Mouse (Mus musculus) liver, adult 2 months (tissue): ENCODE data around the gene Podn. TPM values are rescaled to one million over a fixed set of nuclear protein-coding genes. Genes with fewer than 3 reads are reported as not detected.

Source experiments
- DNase-seq: peaks from one replicate; pipeline ENCODE4 v3.0.0-alpha.2; 2011; ENCODE audit warnings: low read depth, low spot score; ENCODE audit errors: extremely low read depth
- H3K27ac ChIP-seq: fragments of 200-500 bp; replicated peaks from 2 replicates; pipeline ENCODE4 v1.5.1; 2012; ENCODE audit warnings: low read depth, mild to moderate bottlenecking, control low read depth, inconsistent platforms, low read length; ENCODE audit not compliant: insufficient read depth
- H3K27me3 ChIP-seq: fragments of 200-500 bp; 2 replicates; pipeline ENCODE4 v1.6.1; 2012; ENCODE audit warnings: mild to moderate bottlenecking, moderate library complexity, low read length, inconsistent platforms; ENCODE audit not compliant: control insufficient read depth, insufficient read depth
- H3K36me3 ChIP-seq: fragments of 200-500 bp; 2 replicates; pipeline ENCODE4 v1.6.1; 2012; ENCODE audit warnings: low read length, inconsistent platforms; ENCODE audit not compliant: control insufficient read depth, insufficient read depth
- H3K4me1 ChIP-seq: fragments of 200-500 bp; 2 replicates; pipeline ENCODE4 v1.6.1; 2011; ENCODE audit warnings: low read length; ENCODE audit not compliant: control insufficient read depth, insufficient read depth
- H3K4me3 ChIP-seq: fragments of 200-500 bp; 2 replicates; pipeline ENCODE4 v1.5.1; 2011; ENCODE audit warnings: low read depth, mild to moderate bottlenecking, control low read depth, low read length, moderate library complexity; ENCODE audit not compliant: insufficient read depth
- H3K79me2 ChIP-seq: fragments of 200-500 bp; 2 replicates; pipeline ENCODE4 v1.6.1; 2012; ENCODE audit warnings: inconsistent platforms, mild to moderate bottlenecking, low read length, moderate library complexity; ENCODE audit not compliant: control insufficient read depth, insufficient read depth
- H3K9ac ChIP-seq: fragments of 200-500 bp; 2 replicates; pipeline ENCODE4 v1.6.1; 2012; ENCODE audit warnings: low read depth, mild to moderate bottlenecking, control low read depth, inconsistent platforms, low read length
- CTCF ChIP-seq: fragments of 200-500 bp; IDR thresholded peaks from 2 replicates; pipeline ENCODE4 v1.5.1; 2011; ENCODE audit warnings: low read depth, low read length, control low read depth
- POLR2A ChIP-seq: fragments of 200-500 bp; IDR thresholded peaks from 2 replicates; pipeline ENCODE4 v1.6.1; 2011; ENCODE audit warnings: low read length, control low read depth; ENCODE audit not compliant: insufficient read depth; ENCODE audit errors: extremely low read depth
- WGBS: fragments of 180-500 bp; shearing (Covaris S2); methylation state at CpG from one replicate; pipeline ENCODE4 v1.1.7; 2018; 5-methylcytosine and 5-hydroxymethylcytosine counted together
- polyA plus RNA-seq: library from polyadenylated mRNA; depleted of rRNA; stranded (reverse); fragments of >200 nt; gene quantifications from 2 replicates; pipeline ENCODE4 v1.2.3, GENCODE M21; 2012
- total RNA-seq: library from RNA; depleted of rRNA; stranded (reverse); fragments of >200 nt; gene quantifications from 2 replicates; pipeline ENCODE4 v1.2.3, GENCODE M21; 2014

Gene Podn
- total and polyA plus RNA-seq, 2 experiments = 1.9 to 3.8 TPM

DNA sequence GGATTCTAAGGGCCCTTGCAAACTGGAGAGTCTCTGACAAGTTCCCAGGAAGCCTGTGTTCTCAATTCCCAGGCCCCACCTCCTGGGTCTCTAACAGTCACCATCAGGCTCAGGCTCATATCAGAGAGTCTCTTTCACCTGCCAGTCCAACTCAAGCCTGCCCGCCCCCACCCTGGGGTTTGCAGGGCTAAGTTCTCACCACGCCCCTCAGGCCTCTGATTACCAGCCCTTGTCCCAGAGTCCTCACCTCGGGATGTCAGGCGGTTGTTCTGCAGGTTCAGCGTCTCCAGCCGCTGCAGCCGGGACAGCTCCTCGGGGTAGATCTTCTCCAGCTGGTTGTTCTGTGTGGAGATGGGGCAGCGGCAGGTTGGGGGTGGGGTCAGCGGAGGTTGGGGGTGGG lies 71.0 kb downstream of the Podn start:
- Histone ChIP-seq H3K4me1 (peaks cover 13% of the 10 kb centered on the region), H3K27ac (0 out of 2 replicates have a peak overlapping the region, but pooled peaks have one; percentile 7), H3K79me2 (no peaks in the 10 kb centered on the region), H3K27me3 (no peaks in the 10 kb centered on the region), H3K4me3 (peak overlapping the region; percentile 29; the same call in 1 of the 2 replicates), H3K9ac (peak overlapping the region; percentile 20; the same call in 1 of the 2 replicates), H3K36me3 (no peaks in the 10 kb centered on the region)
- peak; percentile 57 for DNase-seq
- TF ChIP-seq CTCF = no peak
- TF ChIP-seq POLR2A = no peak
- WGBS = 9% methylated on average over 10 of the region's 10 CpGs

DNA sequence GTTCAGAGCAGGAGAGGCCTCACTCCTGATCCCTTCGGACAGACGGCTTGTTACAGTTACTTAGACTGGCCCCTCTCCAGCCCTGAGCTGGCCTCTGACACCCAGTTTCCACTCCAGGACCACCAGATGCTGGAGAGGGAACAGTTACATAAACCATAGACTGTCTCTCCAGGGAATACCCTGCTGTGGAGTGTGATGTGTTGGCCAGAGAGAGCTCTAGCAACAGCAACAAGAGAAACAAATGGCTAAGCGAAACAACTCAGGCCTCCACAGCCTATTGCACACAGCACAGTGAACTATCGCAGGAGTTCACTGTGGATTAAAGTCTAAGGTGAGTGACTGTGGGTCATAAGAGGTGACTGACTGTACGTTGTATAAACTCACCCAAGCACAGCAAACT lies 71.6 kb downstream of the Podn start:
- DNase-seq = peak; percentile 89
- Histone ChIP-seq H3K9ac (peak overlapping the region; percentile 42; the same call in 1 of the 2 replicates), H3K4me1 (peaks cover 13% of the 10 kb centered on the region), H3K27ac (peak overlapping the region; percentile 88), H3K4me3 (no peak overlapping the region), H3K36me3 (no peaks in the 10 kb centered on the region), H3K27me3 (no peaks in the 10 kb centered on the region), H3K79me2 (no peaks in the 10 kb centered on the region)
- 16% methylated on average over 5 of the region's 5 CpGs for WGBS
- TF ChIP-seq CTCF = no peak
- no peak for TF ChIP-seq POLR2A

DNA sequence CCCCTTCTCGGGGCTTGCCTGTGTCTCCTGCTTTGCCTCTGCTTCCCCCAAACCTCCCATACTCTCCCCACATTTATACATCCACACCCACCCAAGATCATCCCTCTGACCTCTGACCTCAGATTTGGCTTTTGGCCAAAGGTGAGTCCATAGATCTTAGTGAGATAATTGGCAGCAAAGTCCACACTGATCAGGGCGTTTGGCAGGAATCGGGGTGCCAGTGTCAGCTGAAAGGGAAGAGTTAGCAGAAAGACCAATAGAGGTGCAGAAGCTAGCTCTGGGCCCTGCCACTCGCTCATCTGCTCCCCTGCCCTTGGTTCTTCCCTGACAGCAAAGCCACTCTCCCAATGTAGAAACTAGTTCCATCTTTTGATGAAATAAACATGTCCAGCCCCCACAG lies 73.1 kb downstream of the Podn start:
- no peak overlapping the region for H3K27ac ChIP-seq
- H3K4me3 ChIP-seq = no peak overlapping the region
- no peaks in the 10 kb centered on the region for H3K27me3 ChIP-seq
- TF ChIP-seq CTCF (no peak), POLR2A (no peak)
- WGBS = 31% methylated on average over 4 of the region's 4 CpGs
- H3K4me1 ChIP-seq = peaks cover 13% of the 10 kb centered on the region
- no peak overlapping the region for H3K9ac ChIP-seq
- H3K79me2 ChIP-seq = no peaks in the 10 kb centered on the region
- peak; percentile 63 for DNase-seq
- H3K36me3 ChIP-seq = no peaks in the 10 kb centered on the region

DNA sequence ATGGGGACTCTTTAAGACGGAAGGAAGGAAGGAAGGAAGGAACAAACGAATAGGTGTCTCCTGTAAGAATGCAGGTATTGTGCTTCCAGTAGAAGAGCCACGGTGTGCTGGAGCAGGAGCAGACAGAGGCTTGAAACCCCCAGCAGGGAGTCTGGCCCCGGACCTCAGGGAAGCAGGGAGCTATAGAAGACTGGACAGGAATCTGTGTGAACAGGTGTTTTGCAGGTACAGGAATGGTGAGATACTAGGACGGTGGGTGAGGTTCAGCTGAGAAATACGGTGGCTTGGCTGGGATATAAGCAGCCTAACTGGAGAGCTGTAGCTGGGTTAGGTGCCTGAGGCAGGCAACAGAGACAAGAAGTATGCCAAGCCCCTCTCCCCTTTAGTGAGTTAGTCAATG lies 76.1 kb downstream of the Podn start:
- no peak for DNase-seq
- no peak for TF ChIP-seq POLR2A
- TF ChIP-seq CTCF = no peak
- Histone ChIP-seq H3K27ac (no peak overlapping the region), H3K4me1 (peaks cover 14% of the 10 kb centered on the region), H3K9ac (no peak overlapping the region), H3K4me3 (no peak overlapping the region), H3K79me2 (no peaks in the 10 kb centered on the region), H3K36me3 (no peaks in the 10 kb centered on the region), H3K27me3 (no peaks in the 10 kb centered on the region)
- WGBS = 92% methylated on average over 6 of the region's 6 CpGs

DNA sequence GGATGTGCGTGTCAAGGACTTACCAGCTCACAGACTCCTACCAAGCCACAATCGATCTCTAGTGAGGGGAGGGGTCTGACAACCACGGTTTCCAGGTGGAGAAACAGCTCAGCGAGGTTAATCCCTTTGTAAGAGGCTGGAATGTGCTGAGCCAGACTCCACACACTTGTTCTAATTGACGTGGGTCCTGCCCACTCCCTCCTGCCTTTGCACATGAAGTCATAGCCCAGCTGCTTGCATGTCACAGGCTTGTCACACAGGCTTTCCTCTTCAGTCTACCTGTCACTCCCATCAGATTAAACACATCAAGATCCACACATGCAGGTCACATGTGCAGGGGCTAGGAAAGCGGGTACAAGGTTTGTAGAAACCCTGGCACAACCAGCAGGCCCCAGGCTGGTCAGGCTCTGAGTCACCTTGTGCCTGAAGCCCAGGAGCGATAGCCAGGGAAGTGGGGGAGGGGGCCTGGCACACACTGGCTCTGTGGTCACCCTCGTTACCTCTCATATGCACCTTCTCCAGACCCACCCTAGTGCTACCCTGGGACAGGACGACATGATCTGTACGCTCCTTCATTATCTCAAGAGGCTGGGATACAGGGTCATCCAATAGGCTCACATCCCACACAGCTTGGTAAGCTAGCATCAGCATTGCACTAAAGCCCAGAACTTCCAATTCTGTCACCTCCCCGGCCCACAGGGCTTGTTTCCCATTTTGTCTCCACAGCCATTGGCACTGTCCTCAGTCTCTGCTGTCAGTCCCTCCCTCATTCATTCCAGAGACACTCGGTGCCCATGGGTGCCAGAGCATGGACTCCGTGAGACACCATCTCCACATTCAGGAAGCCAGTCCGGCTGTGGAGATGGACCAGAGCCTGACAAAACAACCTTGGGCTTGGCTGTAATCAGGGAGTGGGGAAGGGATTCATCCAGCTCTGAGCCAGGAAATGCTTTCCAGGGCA lies 77.0 kb downstream of the Podn start:
- WGBS = 65% methylated on average over 14 of the region's 14 CpGs
- DNase-seq = no peak
- no peak for TF ChIP-seq POLR2A
- TF ChIP-seq CTCF = no peak
- Histone ChIP-seq H3K27me3 (no peaks in the 10 kb centered on the region), H3K4me3 (no peak overlapping the region), H3K4me1 (peaks cover 11% of the 10 kb centered on the region), H3K36me3 (no peaks in the 10 kb centered on the region), H3K9ac (no peak overlapping the region), H3K27ac (no peak overlapping the region), H3K79me2 (no peaks in the 10 kb centered on the region)

DNA sequence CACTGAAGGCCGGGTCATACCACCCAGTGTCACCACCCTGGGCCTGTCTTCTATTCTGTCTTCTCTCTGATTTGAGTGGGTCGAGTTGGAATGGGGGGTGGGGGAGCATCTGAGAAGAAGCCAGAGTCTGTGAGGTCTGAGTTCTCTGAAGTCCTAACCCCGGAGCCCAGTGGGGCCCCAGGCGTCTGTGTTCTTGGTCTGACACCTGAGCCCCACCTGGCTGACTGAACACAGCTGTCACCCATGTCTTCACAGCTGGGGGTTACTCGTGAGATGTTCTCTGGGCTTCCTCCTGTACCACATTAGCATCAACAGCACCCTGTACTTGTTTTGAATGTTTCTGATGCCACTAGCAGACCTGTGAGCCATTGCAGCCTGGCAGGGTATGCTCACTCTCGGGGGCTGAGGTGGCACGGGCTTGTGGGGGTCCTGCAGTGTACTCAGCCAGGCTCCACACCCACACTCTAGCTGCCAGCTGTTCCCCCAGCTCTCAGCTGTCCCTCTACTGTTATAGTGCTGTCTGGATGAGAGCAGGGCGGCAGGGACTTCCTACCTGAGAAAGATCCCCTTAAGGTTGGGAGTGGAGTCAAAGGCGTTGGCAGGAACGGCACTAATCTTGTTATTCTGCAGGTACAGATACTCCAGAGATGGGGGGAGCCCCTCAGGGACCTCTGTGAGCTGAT lies 77.9 kb downstream of the Podn start:
- no peak overlapping the region for H3K9ac ChIP-seq
- H3K36me3 ChIP-seq = no peaks in the 10 kb centered on the region
- no peaks in the 10 kb centered on the region for H3K79me2 ChIP-seq
- H3K4me1 ChIP-seq = peaks cover 4% of the 10 kb centered on the region; the same call in 1 of the 2 replicates
- TF ChIP-seq POLR2A = no peak
- TF ChIP-seq CTCF = no peak
- no peak for DNase-seq
- no peak overlapping the region for H3K27ac ChIP-seq
- H3K27me3 ChIP-seq = no peaks in the 10 kb centered on the region
- WGBS = 79% methylated on average over 10 of the region's 10 CpGs
- H3K4me3 ChIP-seq = no peak overlapping the region
